Mouse (Mus musculus) spleen, adult 2 months (tissue): Measurements from ENCODE around the gene Ly6g5c.

Experiments
- CTCF ChIP-seq: fragments of 200-500 bp; IDR thresholded peaks from 2 replicates; pipeline ENCODE4 v1.5.1; 2011; ENCODE audit warnings: mild to moderate bottlenecking, inconsistent platforms; ENCODE audit not compliant: insufficient read depth, insufficient read length, insufficient replicate concordance; ENCODE audit errors: extremely low read depth
- POLR2A ChIP-seq: fragments of 200-500 bp; IDR thresholded peaks from 2 replicates; pipeline ENCODE4 v1.6.1; 2011; ENCODE audit warnings: low read depth, low read length, inconsistent platforms

GRCm38 (mm10) chr17:35090166-35090932 is 17.7 kb upstream of the Ly6g5c start:
- TF ChIP-seq CTCF: no peak
- TF ChIP-seq POLR2A: no peak
